Mouse (Mus musculus) neural tube, embryonic 12.5 days (tissue): Measurements from ENCODE around the gene Crabp2. TPM values are rescaled to one million over a fixed set of nuclear protein-coding genes. Genes with fewer than 3 reads are reported as not detected.
A peak's percentile ranks its signal among the peaks of the same experiment; 100 is the strongest.

Experiments used
- ATAC-seq: fragments of 200-750 bp; cut with Nextera tagmentation; 2 replicates; pipeline ENCODE4 v1.8.0; 2017; ENCODE audit warnings: low read depth, mild to moderate bottlenecking, moderate TSS enrichment, moderate library complexity; ENCODE audit not compliant: low FRiP score
- H3K27ac ChIP-seq: fragments of 300-500 bp; sonication (generic); 2 replicates; pipeline ENCODE4 v1.5.1; 2016
- H3K27me3 ChIP-seq: fragments of 300-500 bp; sonication (generic); replicated peaks from 2 replicates; pipeline ENCODE4 v1.6.1; 2016; ENCODE audit warnings: mild to moderate bottlenecking
- H3K36me3 ChIP-seq: fragments of 300-500 bp; sonication (generic); 2 replicates; pipeline ENCODE4 v1.6.1; 2016; ENCODE audit warnings: mild to moderate bottlenecking
- H3K4me1 ChIP-seq: fragments of 300-500 bp; sonication (generic); 2 replicates; pipeline ENCODE4 v1.6.1; 2016
- H3K4me2 ChIP-seq: fragments of 300-500 bp; sonication (generic); replicated peaks from 2 replicates; pipeline ENCODE4 v1.6.1; 2016; ENCODE audit warnings: mild to moderate bottlenecking
- H3K4me3 ChIP-seq: fragments of 300-500 bp; sonication (generic); 2 replicates; pipeline ENCODE4 v1.5.1; 2016
- H3K9ac ChIP-seq: fragments of 300-500 bp; sonication (generic); 2 replicates; pipeline ENCODE4 v1.6.1; 2016; ENCODE audit warnings: mild to moderate bottlenecking
- H3K9me3 ChIP-seq: fragments of 300-500 bp; sonication (generic); 2 replicates; pipeline ENCODE4 v1.6.1; 2016; ENCODE audit warnings: mild to moderate bottlenecking
- WGBS: fragments of 180-500 bp; shearing (Covaris S2); methylation state at CpG from one replicate; pipeline ENCODE4 v1.1.7; 2016; 5-methylcytosine and 5-hydroxymethylcytosine counted together
- polyA plus RNA-seq: library from polyadenylated mRNA; unstranded; fragments of >200 nt; fragmentation: Nextera tagmentation; extraction: Ambion mirVana; gene quantifications from 2 replicates; pipeline ENCODE4 v1.2.1, GENCODE M21; 2016

The Crabp2 gene
- polyA plus RNA-seq, 1 experiment from 2014 or later, result 372 TPM

DNA sequence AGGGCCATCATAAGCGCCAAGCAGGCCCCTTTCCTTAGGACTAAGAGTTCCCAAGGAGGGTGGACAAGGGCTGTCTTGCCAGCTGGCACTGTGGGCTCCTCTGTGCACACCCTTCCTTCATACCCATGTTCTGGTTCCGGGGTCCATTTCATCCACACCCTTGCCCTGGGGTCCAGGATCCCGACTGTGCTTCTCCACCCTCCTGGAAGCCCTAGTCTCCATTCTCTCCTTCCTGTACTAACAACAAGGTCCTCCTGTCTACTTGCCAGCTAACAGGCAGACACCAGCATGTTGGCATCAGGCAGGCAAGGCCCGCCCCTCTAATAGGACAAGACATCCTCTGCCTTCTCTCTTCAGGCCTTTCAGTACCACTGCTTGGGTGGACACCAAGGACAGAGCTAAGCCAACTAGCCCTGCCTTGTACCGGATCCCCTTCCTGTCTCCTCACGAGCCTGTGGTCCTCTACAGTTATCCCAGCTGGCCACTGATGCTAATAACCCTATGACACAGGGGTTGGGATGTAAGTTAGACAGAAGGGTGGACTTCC is 32.8 kb downstream of the Crabp2 start:
- Histone ChIP-seq H3K4me1 (peaks cover 55% of the 10 kb centered on the region), H3K9me3 (no peaks in the 10 kb centered on the region), H3K27ac (no peak overlapping the region), H3K4me3 (no peak overlapping the region), H3K9ac (0 out of 2 replicates have a peak overlapping the region, but pooled peaks have one; percentile 6), H3K36me3 (peaks cover 32% of the 10 kb centered on the region; the same call in 1 of the 2 replicates), H3K4me2 (no peak overlapping the region), H3K27me3 (no peaks in the 10 kb centered on the region)
- no peak for ATAC-seq
- 85% methylated on average over 6 of the region's 6 CpGs for WGBS

DNA sequence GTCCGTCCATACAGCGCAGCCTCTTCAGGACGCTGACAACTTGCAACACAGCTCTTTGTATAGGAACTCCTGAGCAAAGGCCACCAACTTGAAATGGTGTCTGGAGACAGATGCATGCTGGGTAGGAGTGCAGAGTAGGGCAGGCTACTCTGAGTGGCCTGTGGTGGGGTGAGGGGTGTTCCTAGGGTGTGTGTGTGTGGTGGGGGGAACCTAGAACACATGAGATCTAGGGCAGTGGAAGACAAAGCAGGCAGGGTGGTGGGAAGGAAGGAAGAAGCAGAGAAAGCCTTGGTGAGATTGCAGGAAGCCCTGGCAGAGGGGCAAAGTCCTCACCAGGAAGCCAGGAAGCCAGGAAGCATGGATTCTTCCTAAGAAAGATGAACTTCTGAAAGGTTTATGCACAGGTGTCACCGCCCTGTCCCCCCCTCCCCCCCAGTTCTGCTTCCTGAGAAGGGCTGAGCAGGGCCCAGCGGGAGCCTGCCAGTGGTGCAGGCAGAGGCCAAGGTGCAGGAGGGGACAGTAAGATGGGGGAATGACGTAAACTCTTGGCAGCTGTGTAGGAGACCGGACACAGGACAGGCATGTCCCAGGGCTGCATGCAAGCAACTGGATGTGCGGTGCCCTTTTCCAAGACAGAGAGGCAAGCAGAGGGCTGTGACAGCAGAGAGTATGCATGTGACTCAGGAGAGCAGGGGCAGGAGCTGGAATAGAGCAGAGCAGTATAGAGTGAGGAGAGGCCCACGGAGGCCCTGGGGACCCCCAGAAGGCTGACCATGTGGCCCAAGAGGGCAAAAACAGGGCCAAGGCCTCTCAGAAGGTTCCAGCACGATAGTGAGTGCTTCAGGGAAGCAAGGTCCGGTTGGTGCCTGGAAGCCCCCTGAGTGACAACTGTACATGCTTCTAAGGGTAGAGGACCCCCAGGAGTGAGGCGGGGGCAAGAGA is 33.7 kb downstream of the Crabp2 start:
- Histone ChIP-seq H3K4me1 (peaks cover 61% of the 10 kb centered on the region), H3K27ac (peak overlapping the region; percentile 53), H3K4me3 (no peak overlapping the region), H3K9me3 (no peaks in the 10 kb centered on the region), H3K9ac (peak overlapping the region; percentile 45), H3K27me3 (no peaks in the 10 kb centered on the region), H3K4me2 (peak overlapping the region; percentile 52), H3K36me3 (peaks cover 23% of the 10 kb centered on the region; the same call in 1 of the 2 replicates)
- ATAC-seq, result 0 out of 2 replicates have a peak, but pooled peaks have one; percentile 4
- WGBS, result 36% methylated on average over 12 of the region's 12 CpGs

DNA sequence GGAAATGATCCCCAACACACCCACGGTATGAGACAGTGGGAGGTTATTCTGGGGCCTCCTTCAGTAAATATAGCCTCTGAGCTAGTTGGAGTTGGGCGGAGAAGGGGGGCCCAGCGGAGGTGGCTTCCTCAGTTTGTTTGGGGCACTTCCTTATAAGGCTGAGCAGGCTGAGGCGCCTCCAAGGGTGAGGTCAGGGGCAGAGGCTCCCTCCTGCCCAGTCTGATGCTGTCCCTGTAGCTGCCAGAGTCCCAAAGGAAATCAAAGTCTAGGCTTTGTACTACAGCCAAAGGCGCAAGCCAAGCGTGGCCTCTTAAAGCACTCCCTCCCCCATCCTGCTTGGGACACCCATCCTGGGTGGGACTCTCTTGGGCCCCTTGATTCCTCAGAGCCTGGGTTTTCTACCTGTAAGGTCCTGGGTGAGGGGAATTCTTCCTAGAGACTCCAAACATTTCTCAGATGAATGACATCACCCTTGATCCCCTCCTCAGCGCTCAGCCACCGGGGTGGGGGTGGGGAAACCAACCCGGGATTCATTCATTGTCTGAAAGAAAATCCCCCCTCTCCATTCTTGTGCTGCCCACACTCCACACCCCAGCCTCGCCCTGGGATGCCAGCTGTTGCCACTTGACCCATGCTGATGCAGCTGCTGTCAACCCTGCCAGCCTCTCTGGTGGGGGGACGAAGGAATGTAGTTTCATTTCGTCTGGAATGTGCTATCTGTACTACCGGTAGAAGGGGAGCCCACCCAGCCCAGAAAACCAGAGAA is 34.6 kb downstream of the Crabp2 start:
- Histone ChIP-seq H3K4me1 (peaks cover 70% of the 10 kb centered on the region), H3K9ac (peak overlapping the region; percentile 45), H3K27ac (peak overlapping the region; percentile 53), H3K9me3 (no peaks in the 10 kb centered on the region), H3K4me2 (peak overlapping the region; percentile 52), H3K36me3 (peaks cover 15% of the 10 kb centered on the region; the same call in 1 of the 2 replicates), H3K27me3 (no peaks in the 10 kb centered on the region), H3K4me3 (no peak overlapping the region)
- ATAC-seq, result 0 out of 2 replicates have a peak, but pooled peaks have one; percentile 7
- 4% methylated on average over 13 of the region's 13 CpGs for WGBS

DNA sequence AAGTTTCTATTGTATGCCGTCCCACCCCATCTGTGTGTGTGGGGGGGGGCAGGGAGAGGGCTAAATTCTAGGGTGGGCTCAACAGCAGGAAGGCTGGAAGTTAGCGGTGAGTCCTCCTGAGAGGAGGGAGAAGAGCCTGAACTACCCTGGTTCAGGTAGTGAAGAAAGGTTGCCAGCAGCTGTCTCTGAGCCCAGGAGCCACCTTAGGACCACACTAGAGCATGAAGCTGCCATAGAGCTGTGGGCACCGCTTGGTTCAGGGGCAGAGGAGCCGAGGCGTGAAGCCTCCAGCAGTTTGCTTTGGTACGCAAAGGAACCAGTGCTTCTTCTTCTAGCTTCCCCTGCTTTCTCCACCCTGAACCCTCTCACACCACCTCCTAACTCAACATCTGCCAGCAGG is 35.2 kb downstream of the Crabp2 start:
- no peak for ATAC-seq
- Histone ChIP-seq H3K9me3 (no peaks in the 10 kb centered on the region), H3K9ac (0 out of 2 replicates have a peak overlapping the region, but pooled peaks have one; percentile 45)

GRCm38 (mm10) chr3:87984094-87984493 is 35.6 kb downstream of the Crabp2 start:
- ATAC-seq, result no peak
- no peaks in the 10 kb centered on the region for H3K9me3 ChIP-seq
- H3K4me2 ChIP-seq, result peak overlapping the region; percentile 52
- peaks cover 76% of the 10 kb centered on the region for H3K4me1 ChIP-seq
- peaks cover 5% of the 10 kb centered on the region for H3K27me3 ChIP-seq
- H3K9ac ChIP-seq, result no peak overlapping the region
- 29% methylated on average over 3 of the region's 3 CpGs for WGBS
- no peak overlapping the region for H3K4me3 ChIP-seq
- H3K27ac ChIP-seq, result 0 out of 2 replicates have a peak overlapping the region, but pooled peaks have one; percentile 1
- peaks cover 6% of the 10 kb centered on the region; the same call in 1 of the 2 replicates for H3K36me3 ChIP-seq

More for the DNA sequence above, 35.2 kb downstream of the Crabp2 start:
- Histone ChIP-seq H3K4me3 (no peak overlapping the region), H3K27ac (peak overlapping the region; percentile 1; the same call in 1 of the 2 replicates), H3K36me3 (peaks cover 10% of the 10 kb centered on the region; the same call in 1 of the 2 replicates), H3K27me3 (peaks cover under 1% of the 10 kb centered on the region), H3K4me2 (peak overlapping the region; percentile 52), H3K4me1 (peaks cover 76% of the 10 kb centered on the region)
- 51% methylated on average over 6 of the region's 6 CpGs for WGBS

DNA sequence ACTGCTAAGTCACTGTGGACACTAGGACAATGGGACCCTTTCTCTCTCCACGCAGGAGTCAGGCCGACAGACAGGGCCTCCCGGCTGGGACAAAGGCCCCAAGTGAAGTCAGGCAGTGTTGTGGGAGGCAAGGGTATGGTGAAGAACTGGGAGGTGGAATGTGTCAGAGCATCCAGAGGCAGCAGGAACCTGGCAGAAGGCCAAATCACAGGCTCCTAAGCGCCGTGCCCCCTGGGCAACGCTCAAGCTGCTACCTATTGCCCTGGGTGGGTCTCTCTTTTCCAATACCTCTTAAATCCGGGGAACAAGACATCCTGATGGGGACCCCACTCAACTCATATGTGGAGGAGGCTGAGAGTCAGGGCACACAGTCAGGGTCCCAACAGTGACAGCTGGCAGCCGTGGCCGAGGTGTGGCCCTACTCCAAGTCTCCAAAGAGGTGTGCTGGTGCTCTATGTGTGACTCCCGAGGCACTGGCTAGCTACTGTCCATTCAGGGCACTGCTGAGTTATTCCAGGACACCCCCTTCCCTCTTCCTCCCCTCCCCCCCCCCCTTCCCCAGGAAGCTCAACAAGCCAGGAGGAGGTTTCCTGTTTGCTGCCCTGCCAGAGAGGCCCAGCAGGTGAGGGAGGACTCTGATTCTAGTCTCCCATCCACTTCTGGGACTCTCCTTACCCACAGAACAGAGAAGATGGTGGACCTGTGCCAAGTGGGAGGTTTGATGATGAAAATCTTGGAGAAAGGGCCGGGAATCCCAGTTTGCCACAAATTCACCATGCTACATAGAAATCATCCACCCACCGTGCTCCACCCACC is 37.2 kb downstream of the Crabp2 start:
- peak overlapping the region; percentile 8; the same call in 1 of the 2 replicates for H3K9ac ChIP-seq
- 0 out of 2 replicates have a peak overlapping the region, but pooled peaks have one; percentile 2 for H3K27ac ChIP-seq
- H3K4me2 ChIP-seq, result peak overlapping the region; percentile 30
- no peaks in the 10 kb centered on the region for H3K36me3 ChIP-seq
- no peaks in the 10 kb centered on the region for H3K9me3 ChIP-seq
- peaks cover 75% of the 10 kb centered on the region for H3K4me1 ChIP-seq
- 31% methylated on average over 12 of the region's 12 CpGs for WGBS
- no peak overlapping the region for H3K4me3 ChIP-seq
- peaks cover 18% of the 10 kb centered on the region for H3K27me3 ChIP-seq
- 0 out of 2 replicates have a peak, but pooled peaks have one; percentile 6 for ATAC-seq

- H3K27me3 ChIP-seq, result peaks cover 30% of the 10 kb centered on the region
- no peaks in the 10 kb centered on the region for H3K9me3 ChIP-seq
- no peaks in the 10 kb centered on the region for H3K36me3 ChIP-seq
- ATAC-seq, result peak; percentile 74
- WGBS, result under 1% methylated on average over 17 of the region's 17 CpGs
- H3K4me3 ChIP-seq, result peak overlapping the region; percentile 31
- H3K27ac ChIP-seq, result no peak overlapping the region
- H3K4me2 ChIP-seq, result peak overlapping the region; percentile 74
- H3K4me1 ChIP-seq, result peaks cover 64% of the 10 kb centered on the region
- peak overlapping the region; percentile 43 for H3K9ac ChIP-seq
These were observed 38.4 kb downstream of the Crabp2 start for GRCm38 (mm10) chr3:87986868-87987267.

DNA sequence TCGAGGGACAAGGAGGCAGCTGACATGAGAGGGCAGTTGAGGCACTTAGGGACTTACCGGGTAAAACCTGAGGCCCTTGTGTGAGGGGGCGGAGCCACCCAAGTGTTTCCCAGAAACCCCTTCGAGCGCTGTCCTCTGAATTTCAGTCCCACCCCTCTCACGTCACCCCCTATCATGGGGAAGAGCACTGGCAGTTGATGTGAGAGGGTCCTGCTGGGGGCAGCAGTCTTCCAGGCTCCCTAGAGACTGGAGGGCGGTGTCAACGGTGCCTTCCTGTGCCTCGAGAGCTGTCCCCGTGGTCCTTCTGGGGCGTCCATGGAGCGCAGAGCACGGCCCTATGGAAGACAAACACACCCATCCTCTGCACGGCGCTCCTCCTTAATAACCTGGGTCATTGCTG is 39.2 kb downstream of the Crabp2 start:
- Histone ChIP-seq H3K27me3 (peaks cover 37% of the 10 kb centered on the region), H3K4me2 (peak overlapping the region; percentile 74), H3K4me1 (peaks cover 57% of the 10 kb centered on the region), H3K27ac (no peak overlapping the region), H3K36me3 (no peaks in the 10 kb centered on the region), H3K4me3 (peak overlapping the region; percentile 31), H3K9me3 (no peaks in the 10 kb centered on the region), H3K9ac (peak overlapping the region; percentile 43)
- ATAC-seq, result peak; percentile 54
- under 1% methylated on average over 15 of the region's 15 CpGs for WGBS

DNA sequence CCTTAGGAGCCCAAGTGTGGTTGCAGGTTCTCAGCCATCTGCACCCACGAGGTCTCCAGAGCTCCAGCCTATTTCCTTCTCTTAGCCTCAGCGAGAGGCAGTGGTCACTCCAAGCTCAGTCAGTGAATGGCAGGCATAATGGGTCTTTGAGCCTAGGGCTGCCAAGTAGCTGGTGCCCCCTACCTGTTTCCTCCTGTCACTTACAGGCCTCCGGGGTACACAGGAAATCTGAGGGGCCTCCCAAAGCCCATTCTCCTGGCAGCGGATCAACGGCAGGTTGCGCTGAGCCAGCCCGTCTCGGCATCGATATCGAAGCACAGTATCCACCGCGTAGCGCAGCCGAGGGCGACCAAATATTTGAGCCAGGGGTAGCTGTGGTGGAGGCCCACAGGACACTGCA is 39.6 kb downstream of the Crabp2 start:
- Histone ChIP-seq H3K27me3 (peaks cover 42% of the 10 kb centered on the region), H3K9ac (peak overlapping the region; percentile 43), H3K27ac (no peak overlapping the region), H3K4me2 (peak overlapping the region; percentile 74), H3K36me3 (no peaks in the 10 kb centered on the region), H3K4me3 (peak overlapping the region; percentile 31), H3K4me1 (peaks cover 52% of the 10 kb centered on the region), H3K9me3 (no peaks in the 10 kb centered on the region)
- WGBS, result 10% methylated on average over 15 of the region's 15 CpGs
- 0 out of 2 replicates have a peak, but pooled peaks have one; percentile 1 for ATAC-seq

DNA sequence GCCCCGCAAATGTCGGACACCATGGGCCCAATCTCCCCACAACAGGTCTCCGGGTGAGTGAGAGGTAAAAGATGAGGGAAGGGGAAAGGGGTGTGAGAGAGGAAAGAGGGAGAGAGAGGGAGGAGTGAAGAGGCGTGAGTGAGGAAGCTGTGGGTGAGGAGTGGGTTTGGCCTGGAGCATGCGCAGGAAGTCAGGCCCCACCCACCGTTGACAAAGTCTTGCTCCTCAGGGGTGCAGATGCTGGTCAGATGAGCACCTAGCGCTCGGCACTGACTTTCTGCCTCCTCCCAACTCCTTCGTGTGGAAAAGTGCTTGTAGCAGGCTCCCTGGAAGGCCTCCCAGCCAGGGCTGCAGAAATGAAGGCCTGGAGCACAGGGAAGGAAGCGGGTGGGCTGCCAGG is 41.5 kb downstream of the Crabp2 start:
- no peak overlapping the region for H3K4me3 ChIP-seq
- peaks cover 59% of the 10 kb centered on the region for H3K27me3 ChIP-seq
- no peaks in the 10 kb centered on the region for H3K9me3 ChIP-seq
- no peak overlapping the region for H3K27ac ChIP-seq
- WGBS, result 38% methylated on average over 10 of the region's 10 CpGs
- ATAC-seq, result no peak
- H3K4me2 ChIP-seq, result no peak overlapping the region
- peaks cover 34% of the 10 kb centered on the region for H3K4me1 ChIP-seq
- no peak overlapping the region for H3K9ac ChIP-seq
- H3K36me3 ChIP-seq, result no peaks in the 10 kb centered on the region

- Histone ChIP-seq H3K9ac (no peak overlapping the region), H3K4me1 (peaks cover 13% of the 10 kb centered on the region), H3K36me3 (no peaks in the 10 kb centered on the region), H3K4me2 (no peak overlapping the region), H3K4me3 (no peak overlapping the region), H3K27me3 (peaks cover 94% of the 10 kb centered on the region), H3K27ac (no peak overlapping the region), H3K9me3 (no peaks in the 10 kb centered on the region)
- WGBS, result 0% methylated on average over 5 of the region's 6 CpGs
- ATAC-seq, result no peak
These were observed 45.0 kb downstream of the Crabp2 start for GRCm38 (mm10) chr3:87993436-87993835.
